ENCODE assay signal across 17 mouse cellular contexts in the genomic region with DNA sequence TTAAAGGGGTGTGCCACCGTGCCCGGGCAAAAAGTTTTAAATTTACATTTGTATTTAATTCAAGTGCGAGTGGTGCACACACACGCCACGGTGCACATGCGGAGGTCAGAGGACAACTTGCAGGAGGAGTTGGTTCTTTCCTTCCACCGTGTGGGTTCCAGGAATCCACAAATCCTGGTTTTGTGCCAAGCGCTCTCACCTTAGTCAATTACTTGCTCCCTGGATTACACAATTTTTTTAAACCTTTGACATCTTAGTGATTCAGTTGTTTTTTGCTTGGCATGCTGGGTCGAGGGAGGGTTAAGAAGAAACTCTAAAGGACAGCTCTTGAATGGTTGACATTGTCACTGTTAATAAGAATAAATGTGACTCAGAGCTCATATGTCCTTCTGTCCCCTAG. TPM values are rescaled to one million over a fixed set of nuclear protein-coding genes. Genes with fewer than 3 reads are reported as not detected.
"Had no signal": no experiment of that assay in that cellular context is flagged by ENCODE, and none has a peak within 500 bp of the region (broad histone marks: within the 10 kb centered on the region; RNA-seq: fewer than 3 reads in every experiment).

No protein-coding gene starts in this region.

- H3K9me3 ChIP-seq: limb, embryonic 13.5 days; liver, embryonic 12.5 days; lung, embryonic 15.5 days; midbrain, embryonic 10.5 days; neural tube, embryonic 15.5 days had no signal

- H3K4me2 ChIP-seq: limb, embryonic 13.5 days; liver, embryonic 12.5 days; lung, embryonic 15.5 days; neural tube, embryonic 15.5 days had no signal

- H3K4me3 ChIP-seq: limb, embryonic 13.5 days; liver, embryonic 12.5 days; lung, embryonic 15.5 days; midbrain, embryonic 10.5 days; myocyte; neural tube, embryonic 15.5 days had no signal

- H3K27ac ChIP-seq: hindbrain, postnatal 0 days; kidney, postnatal 0 days; limb, embryonic 13.5 days; liver, embryonic 12.5 days; lung, embryonic 15.5 days; midbrain, embryonic 10.5 days; neural tube, embryonic 15.5 days; stomach, postnatal 0 days had no signal

- H3K27me3 ChIP-seq: limb, embryonic 13.5 days; lung, embryonic 15.5 days; neural tube, embryonic 15.5 days had no signal

- H3K36me3 ChIP-seq: limb, embryonic 13.5 days; liver, embryonic 12.5 days; lung, embryonic 15.5 days; midbrain, embryonic 10.5 days; neural tube, embryonic 15.5 days had no signal

- DNase-seq: layer of hippocampus, adult 9-11 months; left cerebral cortex, postnatal 4 days; lung, postnatal 14 days; midbrain, embryonic 14.5 days; thymus, postnatal 4 days had no signal

- ATAC-seq: hindbrain, postnatal 0 days; liver, embryonic 12.5 days had no signal

- H3K9ac ChIP-seq: limb, embryonic 13.5 days; liver, embryonic 12.5 days; lung, embryonic 15.5 days; neural tube, embryonic 15.5 days had no signal

RNA-seq across cellular contexts. Expression of gene Olfr1358, which starts 50.6 kb away (rescaled TPM):
- polyA plus RNA-seq: hindbrain, postnatal 0 days; intestine, embryonic 14.5 days; kidney, postnatal 0 days; limb, embryonic 13.5 days; liver, embryonic 12.5 days; liver, embryonic 16.5 days; lung, embryonic 15.5 days; midbrain, embryonic 10.5 days; midbrain, embryonic 14.5 days; myocyte; neural tube, embryonic 11.5 days; neural tube, embryonic 15.5 days; stomach, postnatal 0 days had no signal
